Mouse (Mus musculus) ES-E14 (cell line): ENCODE measurements around the gene Rnf149. TPM values are rescaled to one million over a fixed set of nuclear protein-coding genes. Genes with fewer than 3 reads are reported as not detected.
A peak's percentile ranks its signal among the peaks of the same experiment; 100 is the strongest.
"Not testable (repeated sequence)": the region's sequence is repeated elsewhere in the genome, so short reads cannot be mapped to it uniquely, and the experiment has no call there.

Experiments used
- DNase-seq: peaks from one replicate; pipeline ENCODE4 v3.0.0-alpha.2; 2013; ENCODE audit warnings: low read depth, low spot score
- H3K27ac ChIP-seq: 2 replicates; pipeline ENCODE4 v1.5.1; 2012; ENCODE audit warnings: low read depth, mild to moderate bottlenecking, low read length, moderate library complexity, mixed read lengths; ENCODE audit not compliant: poor library complexity, insufficient read depth, severe bottlenecking
- H3K36me3 ChIP-seq: 2 replicates; pipeline ENCODE4 v1.6.1; 2012; ENCODE audit warnings: mild to moderate bottlenecking, low read length, moderate library complexity, mixed read lengths; ENCODE audit not compliant: control insufficient read depth, poor library complexity, insufficient read depth, severe bottlenecking
- H3K4me1 ChIP-seq, 2 experiments: fragments of 150-350 bp in 1 of 2; sonication (generic) in 1 of 2; 2 replicates each; pipeline ENCODE4 v1.6.1; 2012; ENCODE audit warnings: low read length in 2 of 2, mild to moderate bottlenecking in 1 of 2, mixed read lengths in 1 of 2; ENCODE audit not compliant: control insufficient read depth in 2 of 2, insufficient read depth in 2 of 2, poor library complexity in 1 of 2
- H3K4me3 ChIP-seq, 2 experiments: fragments of 150-350 bp in 1 of 2; sonication (generic) in 1 of 2; 2 replicates each; pipeline ENCODE4 v1.5.1; 2012; ENCODE audit warnings: low read length in 2 of 2, low read depth in 1 of 2, mild to moderate bottlenecking in 1 of 2, mixed read lengths in 1 of 2; ENCODE audit not compliant: insufficient read depth in 1 of 2, poor library complexity in 1 of 2, severe bottlenecking in 1 of 2
- H3K9ac ChIP-seq: 2 replicates; pipeline ENCODE4 v1.6.1; 2012; ENCODE audit warnings: low read depth, mild to moderate bottlenecking, low read length, mixed read lengths; ENCODE audit not compliant: poor library complexity, insufficient read depth, severe bottlenecking
- H3K9me3 ChIP-seq: fragments of 150-350 bp; sonication (generic); 2 replicates; pipeline ENCODE4 v1.6.1; 2012; ENCODE audit warnings: low read depth, mild to moderate bottlenecking, low read length; ENCODE audit not compliant: control insufficient read depth, insufficient read depth
- CHD2 ChIP-seq: IDR thresholded peaks from 2 replicates; pipeline ENCODE4 v1.6.1; 2014; ENCODE audit warnings: mild to moderate bottlenecking, low read depth, low read length, inconsistent platforms
- HCFC1 ChIP-seq: IDR thresholded peaks from 2 replicates; pipeline ENCODE4 v1.6.1; 2012; ENCODE audit warnings: low read length, inconsistent platforms, borderline replicate concordance; ENCODE audit not compliant: insufficient read depth
- MAFK ChIP-seq: IDR thresholded peaks from 2 replicates; pipeline ENCODE4 v1.6.1; 2014; ENCODE audit warnings: mild to moderate bottlenecking, low read depth, low read length, inconsistent platforms; ENCODE audit not compliant: insufficient read depth
- ZC3H11A ChIP-seq: IDR thresholded peaks from 2 replicates; pipeline ENCODE4 v1.6.1; 2012; ENCODE audit warnings: low read depth, mild to moderate bottlenecking, inconsistent platforms, low read length, borderline replicate concordance
- ZNF384 ChIP-seq: IDR thresholded peaks from 2 replicates; pipeline ENCODE4 v1.6.1; 2012; ENCODE audit warnings: low read depth, low read length, inconsistent platforms
- in situ Hi-C, 2 experiments: fragments of 600-800 bp; cut with MboI; formaldehyde crosslinking; loops; one replicate each; pipeline ENCODE4 v1.15.1; 2025; ENCODE audit warnings: low sequenced_read_pairs in 2 of 2, inconsistent platforms in 1 of 2; ENCODE audit not compliant: unreplicated experiment in 2 of 2
- total RNA-seq: library from RNA; depleted of rRNA; stranded (reverse); fragments of 300-350 nt; gene quantifications from 2 replicates; pipeline ENCODE4 v1.2.3, GENCODE M21; 2012

Rnf149 gene
- total RNA-seq, 1 experiment = 61.7 TPM

DNA sequence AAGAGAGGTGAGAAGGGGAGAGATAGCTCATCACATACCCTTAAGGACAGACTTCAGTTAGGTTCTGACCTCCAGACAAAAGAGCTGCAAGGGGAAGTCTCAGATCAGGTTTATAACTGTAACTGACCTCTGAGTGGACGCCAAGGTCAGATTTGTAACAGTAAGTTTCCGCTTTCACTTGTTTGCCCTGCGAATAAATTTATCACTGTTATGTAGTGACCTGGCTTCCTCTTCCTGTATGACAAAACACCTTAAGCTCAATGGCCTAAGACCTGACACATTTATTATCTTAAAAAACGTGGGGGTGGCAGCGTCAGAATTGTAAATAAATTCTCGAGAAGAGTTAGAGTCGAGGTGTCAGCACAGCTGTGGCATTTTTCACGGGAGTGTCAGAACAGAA lies 31.3 kb upstream of the Rnf149 start:
- no peaks in the 10 kb centered on the region for H3K36me3 ChIP-seq
- H3K4me1 ChIP-seq = no peaks in the 10 kb centered on the region
- DNase-seq = no peak
- H3K9ac ChIP-seq = no peak overlapping the region
- H3K9me3 ChIP-seq = no peaks in the 10 kb centered on the region
- no peak for TF ChIP-seq ZC3H11A
- TF ChIP-seq CHD2 = no peak
- no peak for TF ChIP-seq HCFC1
- no peak for TF ChIP-seq ZNF384
- TF ChIP-seq MAFK = no peak
- no peak overlapping the region for H3K4me3 ChIP-seq
- H3K27ac ChIP-seq = no peak overlapping the region
- in situ Hi-C loops = no loop called here

DNA sequence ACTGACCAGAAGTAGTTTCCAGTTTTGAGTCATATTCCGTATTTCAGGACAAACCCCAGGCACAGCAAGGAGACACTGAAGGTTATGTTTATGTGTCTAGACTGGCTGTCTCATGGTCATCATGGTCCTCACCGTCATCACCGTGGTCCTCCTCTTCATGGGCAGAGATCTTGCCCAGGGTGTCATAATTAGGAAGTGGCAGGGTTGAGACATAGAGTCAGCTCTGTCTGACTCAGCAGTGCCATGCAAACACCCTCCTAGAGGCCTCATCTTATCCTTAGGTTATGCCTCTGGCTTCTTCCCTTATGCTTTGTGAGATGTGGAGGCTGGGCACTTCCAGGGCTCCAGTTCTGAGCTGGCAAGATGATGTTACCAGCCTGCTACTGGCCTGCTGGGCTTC lies 25.3 kb upstream of the Rnf149 start:
- Histone ChIP-seq H3K4me1 (no peaks in the 10 kb centered on the region), H3K36me3 (no peaks in the 10 kb centered on the region), H3K27ac (no peak overlapping the region), H3K4me3 (no peak overlapping the region), H3K9me3 (no peaks in the 10 kb centered on the region), H3K9ac (no peak overlapping the region)
- no peak for DNase-seq
- no peak for TF ChIP-seq ZNF384
- no peak for TF ChIP-seq HCFC1
- no peak for TF ChIP-seq ZC3H11A
- no peak for TF ChIP-seq CHD2
- TF ChIP-seq MAFK = no peak
- in situ Hi-C loops = no loop called here

DNA sequence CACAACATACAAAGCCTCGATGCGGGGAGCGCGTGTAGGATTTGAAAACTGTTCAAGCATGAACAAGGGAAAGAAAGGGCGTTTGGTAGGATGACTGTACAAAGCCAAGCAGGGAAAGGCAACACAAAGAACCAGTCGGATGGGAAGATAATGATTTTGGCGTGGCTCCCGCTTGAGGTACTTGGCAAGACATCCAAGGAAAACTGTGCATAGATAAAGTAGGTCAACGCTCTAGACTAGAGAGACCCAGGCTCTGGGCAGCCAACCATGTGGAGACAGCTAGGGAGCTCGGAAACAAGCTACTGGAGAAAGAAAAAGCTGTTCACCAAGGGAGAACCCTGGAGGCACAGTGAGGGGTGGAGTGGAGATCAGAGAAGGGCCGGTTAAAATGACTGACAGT lies 21.5 kb upstream of the Rnf149 start:
- no peak for TF ChIP-seq ZC3H11A
- TF ChIP-seq CHD2 = no peak
- no peak for TF ChIP-seq MAFK
- no peak for TF ChIP-seq HCFC1
- no peak overlapping the region for H3K4me3 ChIP-seq
- in situ Hi-C loops = no loop called here
- no peak overlapping the region for H3K27ac ChIP-seq
- H3K9ac ChIP-seq = no peak overlapping the region
- no peaks in the 10 kb centered on the region for H3K4me1 ChIP-seq
- no peaks in the 10 kb centered on the region for H3K9me3 ChIP-seq
- no peak for DNase-seq
- no peaks in the 10 kb centered on the region for H3K36me3 ChIP-seq

DNA sequence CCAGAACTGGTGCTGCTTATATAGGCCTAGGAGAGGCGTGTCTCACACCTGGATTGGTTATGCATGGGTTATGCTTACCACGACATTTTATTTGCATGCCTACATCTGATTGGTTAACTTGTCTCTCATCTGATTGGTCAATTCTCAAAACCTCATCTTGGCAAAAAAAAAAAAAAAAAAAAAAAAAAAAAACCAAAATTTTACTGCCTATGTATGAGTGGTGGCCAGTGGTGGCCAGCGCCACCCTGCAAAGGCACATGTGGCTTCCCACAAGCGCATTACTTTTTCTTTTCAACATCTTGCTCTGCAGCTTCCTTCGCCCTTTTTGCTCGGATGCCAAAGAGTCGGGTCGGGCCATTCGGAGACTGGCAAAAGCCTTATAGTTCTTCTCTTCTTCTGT lies 19.9 kb upstream of the Rnf149 start:
- H3K36me3 ChIP-seq, H3K4me1 ChIP-seq, in situ Hi-C loops, H3K9ac ChIP-seq, H3K27ac ChIP-seq, H3K9me3 ChIP-seq, H3K4me3 ChIP-seq, DNase-seq: not testable (repeated sequence)
- peak; percentile 87 for TF ChIP-seq ZNF384

DNA sequence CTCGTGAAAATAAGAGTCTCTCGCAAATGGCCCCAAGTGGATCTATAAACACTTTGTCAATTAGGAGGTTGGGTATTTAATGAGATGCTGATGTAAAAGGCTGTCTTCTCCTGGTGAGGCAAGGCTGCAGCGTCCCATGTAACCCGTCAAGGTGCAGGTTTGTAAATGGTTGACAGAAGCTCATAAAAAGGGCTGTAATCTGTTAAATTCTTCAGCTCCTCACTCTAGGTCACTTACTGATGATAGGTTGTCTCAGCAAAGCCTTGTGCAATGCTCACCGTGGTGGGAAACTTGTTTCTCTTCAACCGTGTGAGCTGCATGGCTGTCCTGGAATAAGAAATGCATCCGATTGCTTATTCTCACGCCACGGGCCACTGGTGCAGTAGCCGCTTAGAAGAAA lies 16.6 kb upstream of the Rnf149 start:
- TF ChIP-seq ZC3H11A = no peak

More for the DNA sequence above, 16.6 kb upstream of the Rnf149 start:
- Histone ChIP-seq H3K4me3 (no peak overlapping the region), H3K36me3 (no peaks in the 10 kb centered on the region), H3K9me3 (no peaks in the 10 kb centered on the region), H3K4me1 (no peaks in the 10 kb centered on the region), H3K9ac (no peak overlapping the region), H3K27ac (no peak overlapping the region)
- DNase-seq = no peak
- in situ Hi-C loops = no loop called here
